ENCODE assay signal across 25 mouse cellular contexts in genomic region chr1:118592933-118593332, GRCm38 (mm10). TPM values are rescaled to one million over a fixed set of nuclear protein-coding genes. Genes with fewer than 3 reads are reported as not detected.
DNase-seq lines count a peak whose midpoint lies in the region; ATAC-seq lines count a peak whose summit lies in the region.
"Had no signal": no experiment of that assay in that cellular context is flagged by ENCODE, and none has a peak within 500 bp of the region (broad histone marks: within the 10 kb centered on the region; RNA-seq: fewer than 3 reads in every experiment).

No protein-coding gene starts in this region.

- intact Hi-C loops in heart, postnatal 14 days (cut with DNase I): no loop called here
- intact Hi-C loops in left cerebral cortex, postnatal 4 days (cut with DNase I): no loop called here

- 68% methylated on average over 4 of the region's 4 CpGs for WGBS in heart, embryonic 13.5 days

- peaks cover 90% of the 10 kb centered on the region for H3K36me3 ChIP-seq in heart, embryonic 13.5 days

- no peaks in the 10 kb centered on the region for H3K27me3 ChIP-seq in heart, embryonic 13.5 days (replicated peaks)
- H3K27me3 ChIP-seq: embryonic facial prominence, embryonic 12.5 days; hindbrain, embryonic 15.5 days; stomach, embryonic 15.5 days had no signal

- DNase-seq in kidney, adult 11 months: peak; percentile 20
- no peak for DNase-seq in kidney, postnatal 10 days
- peak; percentile 12 for DNase-seq in A20 (ENCODE audit: low read depth, low spot score)
- DNase-seq in heart, postnatal 14 days: peak; percentile 29 to 44
- DNase-seq in T-cell, adult 2 months (ENCODE audit: low spot score): no peak
- no peak for DNase-seq in left cerebral cortex, postnatal 4 days
- DNase-seq: adrenal gland, postnatal 10 days; cerebellum, adult 18-20 months; cerebellum, postnatal 25 days; forebrain, postnatal 0 days; gastrocnemius, postnatal 25 days; liver; liver, postnatal 0 days; thymus, postnatal 25 days had no signal

- H3K9ac ChIP-seq in heart, embryonic 13.5 days: no peak overlapping the region
- H3K9ac ChIP-seq: embryonic facial prominence, embryonic 12.5 days; forebrain, postnatal 0 days; hindbrain, embryonic 15.5 days; liver, postnatal 0 days; stomach, embryonic 15.5 days had no signal

- H3K4me1 ChIP-seq in heart, embryonic 13.5 days: peaks cover 38% of the 10 kb centered on the region
- H3K4me1 ChIP-seq: embryonic facial prominence, embryonic 12.5 days; hindbrain, embryonic 15.5 days; limb, embryonic 10.5 days; stomach, embryonic 15.5 days had no signal

- H3K9me3 ChIP-seq in heart, embryonic 13.5 days: no peaks in the 10 kb centered on the region
- H3K9me3 ChIP-seq: embryonic facial prominence, embryonic 12.5 days; hindbrain, embryonic 15.5 days; limb, embryonic 10.5 days; midbrain, embryonic 10.5 days; stomach, embryonic 15.5 days had no signal

- no peak for ATAC-seq in heart, embryonic 13.5 days (ENCODE audit: extremely low read depth, insufficient number of reproducible peaks, low FRiP score, low TSS enrichment)
- ATAC-seq: forebrain, postnatal 0 days; liver, postnatal 0 days; lung, postnatal 0 days; midbrain, embryonic 16.5 days had no signal

- peak overlapping the region; percentile 21; the same call in 1 of the 2 replicates for H3K27ac ChIP-seq in heart, embryonic 13.5 days (replicated peaks)
- H3K27ac ChIP-seq: embryonic facial prominence, embryonic 12.5 days; hindbrain, embryonic 15.5 days; left cerebral cortex, adult 2 months; limb, embryonic 10.5 days; macrophage; midbrain, embryonic 10.5 days; stomach, embryonic 15.5 days had no signal

- H3K4me2 ChIP-seq in heart, embryonic 13.5 days: no peak overlapping the region
- H3K4me2 ChIP-seq: embryonic facial prominence, embryonic 12.5 days; hindbrain, embryonic 15.5 days; stomach, embryonic 15.5 days had no signal

- H3K4me3 ChIP-seq in heart, embryonic 13.5 days: no peak overlapping the region
- H3K4me3 ChIP-seq: embryonic facial prominence, embryonic 12.5 days; hindbrain, embryonic 15.5 days; left cerebral cortex, adult 2 months; limb, embryonic 10.5 days; midbrain, embryonic 10.5 days; stomach, embryonic 15.5 days had no signal

RNA-seq across cellular contexts. Expression of gene Tfcp2l1, which starts 34.8 kb away (rescaled TPM):
- 1.8 and 2.0 TPM in 2 replicates for polyA plus RNA-seq in heart, embryonic 13.5 days (2015; fragmentation: Nextera tagmentation; extraction: Ambion mirVana)
- total RNA-seq in heart, postnatal 14 days (2021): under 1 TPM; 0.39 to 0.41 TPM
- 1 to 10 TPM; 1.8 to 2.3 TPM for total RNA-seq in left cerebral cortex, postnatal 4 days (2021)
- total RNA-seq: MEL had no signal

Comparison
In these comparisons a context has a peak if more than half of its experiments do, and no peak if none do; other contexts are left out.
1. DNase-seq: peak in kidney, adult 11 months (single experiment), A20 (single experiment) and heart, postnatal 14 days (2 of 2); none in kidney, postnatal 10 days (single experiment), T-cell, adult 2 months (single experiment) and left cerebral cortex, postnatal 4 days (single experiment).